Mouse (Mus musculus): Measurements from ENCODE around the gene Wtip.
"Not testable (repeated sequence)": the region's sequence is repeated elsewhere in the genome, so short reads cannot be mapped to it uniquely, and the experiment has no call there.

Gene Wtip

GRCm38 (mm10) chr7:34133117-34133762 lies at the start of gene Wtip:
Gene Wtip, minus strand, starts transcription at chr7:34133268.
- peak; percentile 83 for DNase-seq (ENCODE audit: low spot score)

- DNase-seq (ENCODE audit: low spot score): not testable (repeated sequence)
These were observed 43.2 kb upstream of the Wtip start for GRCm38 (mm10) chr7:34176241-34176640.

DNA sequence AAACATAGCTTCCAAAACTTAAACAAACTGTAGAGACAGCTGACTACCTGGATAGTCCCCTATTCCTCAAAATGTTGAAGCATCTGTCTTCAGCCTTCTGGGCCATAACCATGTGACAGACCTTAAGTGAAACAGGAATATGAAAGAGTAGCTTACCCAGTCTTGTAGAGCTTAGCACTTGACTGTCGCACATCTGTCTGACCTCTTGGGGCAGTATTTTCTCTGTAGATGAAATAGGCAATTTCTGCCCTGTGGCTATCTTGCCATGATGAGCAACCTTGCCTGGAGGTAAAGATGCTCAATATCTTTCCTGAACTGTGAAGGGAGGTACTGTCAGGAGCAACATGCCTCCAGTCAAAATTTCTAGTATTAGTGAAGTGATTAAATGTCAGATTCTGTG lies 39.2 kb upstream of the Wtip start:
- DNase-seq (ENCODE audit: low spot score): no peak

GRCm38 (mm10) chr7:34169454-34169853 lies 36.4 kb upstream of the Wtip start, which contains the start of gene Uba2:
Gene Uba2, minus strand, starts transcription at chr7:34169599.
- DNase-seq (ENCODE audit: low spot score): no peak

DNA sequence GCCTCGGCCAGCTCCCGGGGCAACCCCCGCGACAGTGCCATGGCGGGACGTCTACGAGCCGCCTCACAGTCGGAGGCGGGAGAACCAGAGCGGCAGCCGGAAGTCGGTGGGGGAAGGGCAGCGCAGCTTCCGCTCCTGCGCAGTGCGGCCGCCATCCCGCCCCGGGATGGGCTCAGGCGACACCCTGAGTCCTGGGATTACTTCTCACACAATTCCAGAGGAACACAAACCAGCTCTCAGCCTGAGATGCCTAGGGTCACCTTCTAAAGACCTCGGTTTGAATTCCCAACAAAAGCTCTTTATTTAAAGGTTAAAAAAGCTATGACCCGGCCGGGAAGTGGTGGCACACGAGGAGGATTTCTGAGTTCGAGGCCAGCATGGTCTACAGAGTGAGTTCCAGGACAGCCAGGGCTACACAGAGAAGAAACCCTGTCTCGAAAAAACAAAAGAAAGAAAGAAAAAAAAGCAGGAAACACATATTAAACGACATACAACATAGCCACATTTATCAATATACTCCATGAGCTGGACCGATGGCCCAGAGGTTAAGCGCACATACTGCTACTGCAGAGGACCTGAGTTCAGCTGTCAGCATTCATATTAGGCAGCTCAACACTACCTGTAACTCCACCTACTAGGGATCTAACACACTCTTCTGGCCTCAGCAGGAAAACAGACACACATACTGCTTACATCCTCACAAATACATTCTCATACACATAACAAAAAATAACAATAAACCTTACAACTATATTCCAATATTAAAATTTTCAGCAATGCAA lies 35.6 kb upstream of the Wtip start:
- peak; percentile 91 for DNase-seq (ENCODE audit: low spot score)

- DNase-seq (ENCODE audit: low spot score): no peak
These were observed 34.9 kb upstream of the Wtip start for GRCm38 (mm10) chr7:34167766-34168469.

DNA sequence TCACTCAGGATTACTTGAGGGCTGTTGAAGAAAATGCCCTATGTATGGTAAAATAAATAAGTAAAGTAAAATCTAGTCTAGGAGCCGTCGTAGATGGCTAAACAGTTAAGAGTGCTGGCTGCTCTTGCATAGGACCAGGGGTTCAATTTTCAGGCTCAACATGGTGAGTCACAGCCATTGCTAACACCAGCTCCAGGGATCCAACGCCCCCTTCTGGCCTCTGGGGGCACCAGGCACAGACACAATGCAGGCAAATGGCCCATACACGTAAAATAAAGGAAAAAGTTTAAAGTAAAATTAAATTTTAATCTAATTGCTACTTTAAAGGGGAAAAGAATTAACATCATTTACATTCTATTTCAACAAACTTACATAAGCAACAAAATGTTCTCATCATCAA lies 33.8 kb upstream of the Wtip start:
- peak; percentile 18 for DNase-seq (ENCODE audit: low spot score)

- DNase-seq (ENCODE audit: low spot score): no peak
These were observed 32.9 kb upstream of the Wtip start for GRCm38 (mm10) chr7:34165999-34166398.

GRCm38 (mm10) chr7:34164671-34165070 lies 31.6 kb upstream of the Wtip start:
- DNase-seq (ENCODE audit: low spot score): no peak

- no peak for DNase-seq (ENCODE audit: low spot score)
These were observed 26.1 kb upstream of the Wtip start for GRCm38 (mm10) chr7:34159167-34159566.

DNA sequence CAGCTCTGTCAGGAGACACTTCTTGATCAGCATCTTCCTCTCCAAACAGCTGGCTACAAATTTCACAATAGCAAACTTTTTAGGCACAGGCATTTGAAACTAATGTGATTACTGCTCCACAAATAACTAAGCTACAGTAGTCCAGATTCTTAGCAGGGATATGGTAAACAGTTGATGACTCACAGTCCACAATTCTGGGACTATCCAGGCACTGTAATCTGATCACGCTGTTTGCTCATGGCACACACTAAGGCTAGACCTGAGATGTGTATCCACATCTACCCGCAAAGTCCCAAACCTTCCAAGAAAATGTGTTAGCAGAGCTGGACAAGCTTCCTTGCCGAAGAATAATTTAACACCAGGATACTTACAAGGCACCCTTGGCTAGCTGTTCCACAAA lies 24.9 kb upstream of the Wtip start:
- DNase-seq (ENCODE audit: low spot score): no peak

DNA sequence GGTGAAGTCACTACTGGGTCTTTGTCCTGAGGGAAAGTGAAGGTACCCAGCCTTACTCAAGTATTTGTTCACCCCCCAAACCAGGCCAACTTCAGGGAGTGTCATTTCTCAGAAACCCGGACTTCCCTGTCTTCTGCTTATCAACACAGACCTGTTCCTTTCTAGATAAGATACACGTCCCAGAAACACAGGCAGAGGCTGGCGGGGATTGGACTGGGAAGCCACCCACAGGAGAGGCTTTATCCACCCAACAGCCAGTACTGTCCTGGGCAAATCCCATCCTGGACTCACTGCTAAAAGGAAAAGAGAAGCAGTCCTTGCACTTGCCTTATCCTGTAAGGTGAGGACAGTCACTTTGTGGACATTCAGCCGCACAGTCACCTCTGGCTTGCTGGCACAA lies 14.1 kb upstream of the Wtip start:
- DNase-seq (ENCODE audit: low spot score): no peak

GRCm38 (mm10) chr7:34141123-34141522 lies 8.1 kb upstream of the Wtip start:
- DNase-seq (ENCODE audit: low spot score): no peak

DNA sequence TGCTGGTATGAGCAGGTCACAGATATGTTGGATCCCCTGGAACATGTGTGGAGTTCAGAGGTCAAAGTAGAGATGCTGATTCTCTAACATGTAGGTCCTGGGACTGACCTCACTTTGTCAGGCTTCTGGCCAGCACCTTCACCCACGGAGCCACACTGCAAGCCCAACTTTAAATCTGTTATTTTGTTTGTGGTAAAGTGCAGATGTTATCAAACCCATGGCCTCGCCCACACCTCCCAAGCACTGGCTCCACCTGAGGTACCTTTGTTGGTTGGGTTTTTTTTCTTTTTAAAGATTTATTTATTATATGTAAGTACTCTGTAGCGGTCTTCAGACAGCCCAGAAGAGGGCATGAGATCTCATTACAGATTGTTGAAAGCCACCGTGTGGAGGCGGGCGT lies 6.4 kb upstream of the Wtip start:
- DNase-seq (ENCODE audit: low spot score): no peak

- DNase-seq (ENCODE audit: low spot score): no peak
These were observed 1.3 kb upstream of the Wtip start for GRCm38 (mm10) chr7:34134336-34134735.

- no peak for DNase-seq (ENCODE audit: low spot score)
These were observed 551 bp downstream of the Wtip start for GRCm38 (mm10) chr7:34132355-34133079.

GRCm38 (mm10) chr7:34131959-34132354 lies 1.1 kb downstream of the Wtip start:
- no peak for DNase-seq (ENCODE audit: low spot score)

DNA sequence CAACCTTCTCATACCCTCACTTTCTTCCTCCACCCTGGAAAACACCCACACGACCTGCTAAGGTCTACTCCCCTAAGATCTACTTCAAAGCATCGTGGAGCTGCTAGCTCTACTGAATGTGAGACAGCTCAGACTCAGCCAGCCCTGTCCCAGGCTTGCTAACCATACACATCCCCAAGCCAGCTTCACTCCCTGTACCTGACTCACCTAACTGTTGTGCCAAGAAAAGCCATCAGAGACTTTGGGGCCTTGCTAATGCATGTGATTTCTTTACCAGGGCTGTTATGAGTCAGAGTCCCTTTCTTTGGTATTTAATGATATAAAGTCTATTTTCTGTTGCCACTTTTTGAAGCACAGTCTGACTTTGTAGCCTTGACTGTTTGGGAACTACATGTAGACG lies 1.9 kb downstream of the Wtip start:
- no peak for DNase-seq (ENCODE audit: low spot score)

DNA sequence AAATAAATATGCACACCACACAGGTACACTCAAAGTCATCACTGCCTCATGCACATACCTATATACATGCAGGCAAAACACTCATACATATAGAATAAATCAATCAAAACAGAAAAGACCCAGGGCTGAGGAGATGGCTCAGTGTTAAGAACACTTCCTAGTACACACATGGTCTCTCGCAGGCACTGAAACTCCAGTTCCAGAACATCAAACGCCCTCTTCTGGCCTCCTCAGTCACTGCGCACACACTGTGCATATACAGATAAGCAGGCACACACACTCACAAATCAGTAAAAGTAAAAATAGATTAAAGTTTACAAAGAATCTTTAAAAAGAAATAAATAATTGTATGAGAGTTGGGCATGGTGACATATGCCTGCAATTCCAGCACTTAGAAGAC lies 6.8 kb downstream of the Wtip start:
- DNase-seq (ENCODE audit: low spot score): no peak

DNA sequence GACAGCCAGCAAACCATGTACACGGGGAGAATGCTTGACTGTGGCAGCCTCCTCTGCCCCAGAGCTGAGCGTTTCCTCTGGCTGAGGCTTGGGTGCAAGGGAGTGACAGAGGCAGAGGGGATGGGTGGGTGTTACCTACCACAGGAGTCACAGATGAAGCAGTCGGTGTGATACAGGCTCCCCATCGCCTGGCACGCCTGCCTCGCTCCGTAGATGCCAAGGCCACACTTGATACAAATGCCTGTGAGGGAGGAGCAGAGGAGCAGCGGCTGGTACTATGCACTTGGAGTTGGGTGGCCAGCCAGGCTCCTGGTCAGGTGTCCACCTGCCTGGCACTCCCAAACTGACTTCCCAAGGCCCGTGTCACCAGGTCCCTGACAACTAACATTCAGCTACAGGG lies 7.7 kb downstream of the Wtip start:
- no peak for DNase-seq (ENCODE audit: low spot score)

GRCm38 (mm10) chr7:34122987-34123720 lies 9.9 kb downstream of the Wtip start:
- no peak for DNase-seq (ENCODE audit: low spot score)

- DNase-seq (ENCODE audit: low spot score): not testable (repeated sequence)
These were observed 12.4 kb downstream of the Wtip start for GRCm38 (mm10) chr7:34120636-34121035.

All from lung, postnatal 25 days (tissue).